Mouse (Mus musculus) forebrain, postnatal 0 days (tissue): ENCODE measurements at regions not wholly inside any gene's neighbourhood (a gene's known extent, or its start where the extent isn't known, plus 50 kb on each side); places are given as distances from the start of the nearest gene placed in this dataset.
A peak's percentile ranks its signal among the peaks of the same experiment; 100 is the strongest.

ENCODE experiments used
- ATAC-seq: fragments of 200-750 bp; cut with Nextera tagmentation; 2 replicates; pipeline ENCODE4 v1.8.0; 2017; ENCODE audit warnings: mild to moderate bottlenecking, moderate library complexity
- DNase-seq: peaks from one replicate; pipeline ENCODE4 v3.0.0-alpha.2; 2015
- H3K27ac ChIP-seq: fragments of 300-500 bp; sonication (generic); 2 replicates; pipeline ENCODE4 v1.5.1; 2014; ENCODE audit warnings: low read depth, mild to moderate bottlenecking, antibody characterized with exemption, low read length, moderate library complexity, mixed read lengths
- H3K27me3 ChIP-seq: fragments of 300-500 bp; sonication (generic); 2 replicates; pipeline ENCODE4 v1.6.1; 2014; ENCODE audit warnings: mild to moderate bottlenecking, low read length, mixed read lengths; ENCODE audit not compliant: insufficient read depth
- H3K36me3 ChIP-seq: fragments of 300-500 bp; sonication (generic); 2 replicates; pipeline ENCODE4 v1.6.1; 2014; ENCODE audit warnings: mild to moderate bottlenecking, moderate library complexity; ENCODE audit not compliant: insufficient read depth
- H3K4me1 ChIP-seq: fragments of 300-500 bp; sonication (generic); 2 replicates; pipeline ENCODE4 v1.6.1; 2014; ENCODE audit warnings: antibody characterized with exemption; ENCODE audit not compliant: insufficient read depth
- H3K4me2 ChIP-seq: fragments of 300-500 bp; sonication (generic); 2 replicates; pipeline ENCODE4 v1.6.1; 2014; ENCODE audit warnings: low read depth, mild to moderate bottlenecking, moderate library complexity
- H3K4me3 ChIP-seq: fragments of 300-500 bp; sonication (generic); 2 replicates; pipeline ENCODE4 v1.5.1; 2014; ENCODE audit warnings: low read depth, low read length, mixed read lengths
- H3K9ac ChIP-seq: fragments of 300-500 bp; sonication (generic); 2 replicates; pipeline ENCODE4 v1.6.1; 2014; ENCODE audit warnings: mild to moderate bottlenecking
- H3K9me3 ChIP-seq: fragments of 300-500 bp; sonication (generic); 2 replicates; pipeline ENCODE4 v1.6.1; 2016; ENCODE audit warnings: low read length
- CTCF ChIP-seq: sonication (generic); IDR thresholded peaks from 2 replicates; pipeline ENCODE4 v1.5.1; 2016; ENCODE audit warnings: antibody characterized with exemption, control low read depth, low read depth
- WGBS: fragments of 180-500 bp; shearing (Covaris S2); extraction: QIAGEN DNeasy Blood & Tissue Kit; methylation state at CpG from one replicate; pipeline ENCODE4 v1.1.7; 2014; 5-methylcytosine and 5-hydroxymethylcytosine counted together

DNA sequence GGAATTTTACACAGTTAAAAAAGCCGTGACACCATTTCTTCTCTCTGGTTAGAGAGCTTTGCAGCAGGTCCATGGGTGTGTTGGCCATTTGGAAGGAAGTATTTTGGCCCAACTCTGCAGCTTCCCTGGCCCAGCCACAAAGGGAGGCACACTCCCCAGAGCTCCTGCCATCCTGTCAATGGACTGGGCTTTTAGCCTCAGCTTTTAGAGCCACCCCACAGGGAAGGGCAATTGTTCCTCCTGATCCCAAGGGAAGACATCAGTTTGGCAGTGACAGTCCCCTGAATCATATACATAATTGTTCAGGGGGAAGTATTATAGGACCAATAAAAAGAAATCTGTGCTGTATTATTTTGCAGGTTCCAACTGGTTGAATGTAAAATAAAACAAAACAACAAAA, 200.1 kb downstream of the Zfp462 start:
- H3K36me3 ChIP-seq, result no peaks in the 10 kb centered on the region
- peaks cover 8% of the 10 kb centered on the region for H3K4me1 ChIP-seq
- ATAC-seq (no peak), DNase-seq (no peak)
- H3K9ac ChIP-seq, result no peak overlapping the region
- no peaks in the 10 kb centered on the region for H3K9me3 ChIP-seq
- H3K27me3 ChIP-seq, result no peaks in the 10 kb centered on the region
- no peak overlapping the region for H3K27ac ChIP-seq
- no peak overlapping the region for H3K4me3 ChIP-seq
- 51% methylated on average over 1 of the region's 1 CpGs for WGBS
- H3K4me2 ChIP-seq, result no peak overlapping the region
- TF ChIP-seq CTCF, result no peak

DNA sequence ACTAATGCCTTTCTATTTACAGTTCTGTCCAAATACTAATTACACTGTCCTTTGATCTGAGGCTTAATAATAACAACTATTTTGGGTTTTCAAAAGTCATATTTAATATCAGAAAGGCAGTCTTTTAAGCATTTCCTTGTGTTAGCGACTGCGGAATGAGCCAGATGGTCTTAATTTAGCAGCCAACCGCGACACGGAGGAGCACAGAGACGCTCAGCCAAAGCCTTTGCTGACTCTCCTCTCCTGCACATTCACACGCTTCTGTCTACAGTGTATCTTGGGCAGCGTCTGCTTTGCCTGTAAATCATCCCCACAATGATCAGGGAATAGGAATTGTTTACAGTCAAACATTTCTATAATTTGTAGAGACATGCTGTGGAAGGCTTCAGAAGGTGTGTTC, 201.1 kb downstream of the Zfp462 start:
- TF ChIP-seq CTCF, result no peak
- H3K27me3 ChIP-seq, result no peaks in the 10 kb centered on the region
- no peaks in the 10 kb centered on the region for H3K36me3 ChIP-seq
- peaks cover 8% of the 10 kb centered on the region for H3K4me1 ChIP-seq
- ATAC-seq, result no peak; the same call in 1 of the 2 replicates
- DNase-seq, result peak; percentile 69
- H3K4me3 ChIP-seq, result no peak overlapping the region
- no peak overlapping the region for H3K4me2 ChIP-seq
- H3K9me3 ChIP-seq, result no peaks in the 10 kb centered on the region
- H3K27ac ChIP-seq, result no peak overlapping the region
- WGBS, result 45% methylated on average over 8 of the region's 8 CpGs
- no peak overlapping the region for H3K9ac ChIP-seq

DNA sequence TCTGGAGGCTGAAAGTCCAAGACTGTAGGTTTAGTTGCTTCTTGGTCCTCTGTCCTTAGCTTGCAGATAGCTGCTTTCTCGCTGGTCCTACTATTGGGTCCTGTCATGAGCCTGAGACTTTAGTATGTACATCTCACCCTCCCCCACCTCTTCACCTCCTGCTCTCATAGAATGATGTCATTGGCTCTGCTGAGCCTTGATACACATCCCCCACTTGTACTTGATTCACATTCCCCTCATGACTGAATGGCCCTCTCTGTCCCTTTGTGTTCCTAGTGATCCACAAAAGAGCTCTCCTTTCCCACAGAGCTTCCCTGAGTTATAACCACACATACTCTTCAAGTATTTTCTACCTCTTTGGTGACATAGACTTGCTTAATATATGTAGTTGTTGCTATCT, 201.5 kb upstream of the Rad23b start:
- no peak for DNase-seq
- Histone ChIP-seq H3K4me2 (no peak overlapping the region), H3K27me3 (no peaks in the 10 kb centered on the region), H3K27ac (no peak overlapping the region), H3K4me3 (no peak overlapping the region), H3K36me3 (no peaks in the 10 kb centered on the region), H3K4me1 (peaks cover 8% of the 10 kb centered on the region), H3K9ac (no peak overlapping the region), H3K9me3 (no peaks in the 10 kb centered on the region)
- TF ChIP-seq CTCF, result no peak
- WGBS, result 51% methylated on average over 1 of the region's 1 CpGs
- ATAC-seq, result peak; percentile 25; the same call in 1 of the 2 replicates

DNA sequence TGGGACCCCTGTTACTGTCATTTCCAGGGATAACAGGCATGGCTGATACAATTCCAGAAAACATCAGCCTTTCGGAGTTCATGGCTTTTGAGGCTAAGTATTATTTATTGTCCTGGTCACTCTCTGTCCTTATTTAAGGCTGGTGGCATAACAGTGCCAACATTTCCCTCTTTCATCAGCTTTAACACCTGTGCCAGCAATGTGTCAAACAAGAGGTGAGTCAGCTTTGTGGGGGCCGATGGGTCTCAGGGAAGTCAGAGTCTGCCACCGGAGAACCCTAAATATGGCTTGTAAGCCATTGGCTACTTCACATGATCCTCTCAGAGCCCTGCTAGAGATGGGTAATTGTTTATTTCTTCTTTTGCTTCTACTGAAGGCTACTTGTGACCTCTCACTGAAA, 195.3 kb upstream of the Rad23b start:
- no peak for ATAC-seq
- H3K36me3 ChIP-seq, result no peaks in the 10 kb centered on the region
- H3K27ac ChIP-seq, result no peak overlapping the region
- no peaks in the 10 kb centered on the region for H3K4me1 ChIP-seq
- H3K27me3 ChIP-seq, result no peaks in the 10 kb centered on the region
- TF ChIP-seq CTCF, result no peak
- no peaks in the 10 kb centered on the region for H3K9me3 ChIP-seq
- 59% methylated on average over 3 of the region's 3 CpGs for WGBS
- no peak overlapping the region for H3K4me2 ChIP-seq
- DNase-seq, result no peak
- H3K4me3 ChIP-seq, result no peak overlapping the region
- no peak overlapping the region for H3K9ac ChIP-seq

DNA sequence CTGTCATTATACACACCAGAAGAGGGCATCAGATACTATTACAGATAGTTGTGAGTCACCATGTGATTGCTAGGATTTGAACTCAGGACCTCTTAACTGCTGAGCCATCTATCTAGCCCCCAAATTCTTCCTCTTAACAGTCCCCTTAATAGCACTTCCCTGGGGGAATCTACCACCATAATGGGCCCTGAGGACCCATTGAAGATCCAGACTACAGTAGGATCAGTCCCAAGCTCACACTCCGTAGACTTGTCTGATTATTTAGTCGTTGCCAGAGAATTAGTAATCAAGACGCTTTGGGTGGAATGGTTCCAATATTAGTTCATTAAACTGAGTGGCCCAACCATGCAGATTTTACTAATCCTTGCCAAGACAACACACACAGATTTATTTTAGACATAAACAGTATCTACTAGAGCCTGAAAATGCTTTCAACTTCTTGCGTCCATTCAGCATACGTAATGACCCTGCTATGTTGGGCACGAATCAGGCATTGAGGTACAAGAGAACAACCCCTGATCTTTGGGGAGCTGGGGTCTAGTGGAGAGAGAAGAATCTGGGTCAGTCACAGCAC, 191.6 kb upstream of the Rad23b start:
- Histone ChIP-seq H3K27me3 (no peaks in the 10 kb centered on the region), H3K36me3 (no peaks in the 10 kb centered on the region), H3K4me1 (no peaks in the 10 kb centered on the region), H3K9me3 (no peaks in the 10 kb centered on the region), H3K9ac (no peak overlapping the region), H3K4me3 (no peak overlapping the region), H3K27ac (no peak overlapping the region), H3K4me2 (no peak overlapping the region)
- WGBS, result 39% methylated on average over 6 of the region's 6 CpGs
- DNase-seq (no peak), ATAC-seq (no peak)
- no peak for TF ChIP-seq CTCF

DNA sequence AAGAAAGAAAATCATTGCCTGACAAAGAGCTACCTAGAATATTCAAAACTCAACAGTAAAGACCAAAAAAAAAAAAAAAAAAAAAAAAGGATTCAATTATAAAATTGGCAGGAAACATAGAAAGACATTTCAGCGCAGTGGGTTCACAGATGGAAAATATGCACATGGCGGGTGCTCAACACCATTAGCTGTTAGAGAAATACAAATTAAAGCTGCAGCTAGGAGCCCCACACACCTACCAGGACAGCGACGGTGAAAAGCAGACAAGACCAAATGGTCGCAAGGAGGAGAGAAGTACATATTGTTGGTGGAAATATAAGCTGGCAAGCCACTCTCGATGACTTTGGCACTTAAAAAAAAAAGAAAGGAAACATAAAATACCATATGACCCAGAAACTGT, 183.6 kb upstream of the Rad23b start:
- Histone ChIP-seq H3K9me3 (no peaks in the 10 kb centered on the region), H3K4me2 (no peak overlapping the region), H3K36me3 (no peaks in the 10 kb centered on the region), H3K4me1 (no peaks in the 10 kb centered on the region), H3K27me3 (no peaks in the 10 kb centered on the region), H3K9ac (no peak overlapping the region), H3K27ac (no peak overlapping the region), H3K4me3 (no peak overlapping the region)
- WGBS, result 65% methylated on average over 6 of the region's 6 CpGs
- TF ChIP-seq CTCF, result no peak
- DNase-seq, result peak; percentile 56
- ATAC-seq, result no peak; the same call in 1 of the 2 replicates

DNA sequence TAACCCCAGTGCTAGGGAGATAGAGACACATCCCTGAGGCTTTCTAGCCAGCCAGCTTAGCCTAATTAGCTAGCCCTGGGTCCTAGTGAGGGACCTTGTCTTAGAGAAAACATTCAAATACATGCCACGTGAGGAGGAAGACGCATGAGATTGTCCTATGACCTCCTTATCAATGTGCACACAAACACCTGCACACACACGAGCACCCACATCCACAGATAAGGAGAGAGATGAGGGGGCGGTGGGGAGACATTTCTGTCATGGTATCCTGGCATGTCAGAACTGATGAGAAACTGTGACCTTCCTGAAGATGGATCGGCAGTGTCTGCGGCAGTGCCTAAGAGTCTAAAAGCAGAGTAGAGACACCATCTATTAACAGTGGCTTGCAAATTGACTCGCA, 180.8 kb upstream of the Rad23b start:
- ATAC-seq (no peak), DNase-seq (no peak)
- Histone ChIP-seq H3K36me3 (no peaks in the 10 kb centered on the region), H3K4me2 (no peak overlapping the region), H3K4me1 (no peaks in the 10 kb centered on the region), H3K9ac (no peak overlapping the region), H3K27ac (no peak overlapping the region), H3K27me3 (no peaks in the 10 kb centered on the region), H3K4me3 (no peak overlapping the region), H3K9me3 (no peaks in the 10 kb centered on the region)
- no peak for TF ChIP-seq CTCF
- WGBS, result 84% methylated on average over 7 of the region's 7 CpGs
